Mouse (Mus musculus) CD8-positive naive resting alpha-beta T cell, adult 2 months (primary cell): ENCODE data around the gene Stard7.
"Not testable (repeated sequence)": the region's sequence is repeated elsewhere in the genome, so short reads cannot be mapped to it uniquely, and the experiment has no call there.

Source experiments
- DNase-seq, 2 experiments: peaks; one replicate each; pipeline ENCODE4 v3.0.0; 2022; ENCODE audit warnings: low read depth in 2 of 2, low spot score in 2 of 2

Stard7 gene

GRCm38 (mm10) chr2:127274590-127274989 lies 4.6 kb downstream of the Stard7 start:
- DNase-seq, result no peak

GRCm38 (mm10) chr2:127275551-127276320 lies 5.7 kb downstream of the Stard7 start:
- no peak for DNase-seq

GRCm38 (mm10) chr2:127278162-127278561 lies 8.1 kb downstream of the Stard7 start:
- no peak for DNase-seq

- DNase-seq, result no peak
These were observed 22.2 kb downstream of the Stard7 start for GRCm38 (mm10) chr2:127292250-127292649.

DNA sequence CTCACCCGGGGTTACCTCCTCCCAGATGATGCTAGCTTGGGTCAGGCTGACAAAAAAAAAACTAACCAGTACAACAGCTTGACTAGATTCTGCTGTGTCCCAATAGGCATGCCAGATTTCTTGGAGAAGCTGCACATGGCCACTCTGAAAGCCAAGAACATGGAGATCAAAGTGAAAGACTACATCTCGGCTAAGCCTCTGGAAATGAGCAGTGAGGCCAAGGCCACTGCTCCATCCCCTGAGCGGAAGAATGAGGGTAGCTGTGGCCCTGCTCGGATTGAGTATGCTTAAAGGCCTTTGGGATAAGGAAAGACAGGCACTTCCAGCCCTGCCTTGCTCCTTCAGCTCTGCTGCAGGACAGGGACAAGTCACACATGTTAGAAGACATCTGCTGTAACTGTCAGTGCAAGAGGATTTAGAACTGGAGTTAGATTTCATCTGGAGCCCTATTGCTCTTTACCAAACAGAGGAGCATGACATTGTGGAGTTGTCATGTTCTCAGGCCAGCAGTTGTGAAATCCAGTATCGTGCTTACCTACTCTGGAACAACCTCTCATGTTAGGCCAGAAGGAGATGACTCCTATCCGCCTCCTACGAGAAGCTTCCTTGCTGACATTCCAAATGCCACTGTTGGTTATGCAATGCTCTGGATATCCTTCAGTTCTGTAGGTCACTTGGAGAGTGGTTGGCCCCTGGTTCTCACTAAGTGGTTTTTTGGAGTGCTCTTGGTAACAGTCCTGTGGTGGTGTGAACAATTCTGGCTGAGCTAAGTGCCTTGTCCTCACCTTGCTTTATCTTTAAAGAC lies 27.2 kb downstream of the Stard7 start:
- no peak for DNase-seq

- DNase-seq, result no peak
These were observed 28.0 kb downstream of the Stard7 start for GRCm38 (mm10) chr2:127298056-127298455.

GRCm38 (mm10) chr2:127300701-127301100 lies 30.7 kb downstream of the Stard7 start:
- DNase-seq, result no peak

GRCm38 (mm10) chr2:127301883-127302282 lies 31.9 kb downstream of the Stard7 start:
- DNase-seq, result no peak

- not testable (repeated sequence) for DNase-seq
These were observed 34.2 kb downstream of the Stard7 start for GRCm38 (mm10) chr2:127304192-127304591.

DNA sequence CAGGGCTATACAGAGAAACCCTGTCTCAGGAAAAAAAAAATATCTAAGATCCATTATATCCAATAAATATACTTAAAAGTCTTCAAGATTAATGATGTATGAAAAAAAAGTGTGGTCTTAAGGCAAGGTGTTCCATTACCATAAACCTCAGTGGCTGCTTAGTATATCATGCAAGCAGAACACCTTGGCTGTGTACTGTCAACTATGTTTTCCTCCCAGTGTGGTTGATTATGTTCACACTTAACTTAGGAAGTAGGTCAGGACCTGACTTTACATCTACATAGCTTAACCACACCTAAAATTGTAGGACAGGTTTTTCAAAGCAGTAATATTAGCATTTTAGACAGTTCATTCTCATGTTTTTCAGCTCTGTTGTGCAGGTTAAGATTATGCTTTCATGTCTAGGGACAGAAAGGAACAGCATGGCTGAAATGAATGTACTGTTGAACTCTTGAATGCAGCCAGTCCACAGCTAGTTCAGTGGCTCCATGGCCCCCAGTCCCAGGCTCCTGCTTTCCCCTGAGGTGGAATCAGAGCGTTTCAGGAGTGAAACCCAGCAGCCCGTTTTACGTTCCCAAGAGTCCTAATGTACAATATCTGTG lies 34.7 kb downstream of the Stard7 start:
- DNase-seq, result no peak

DNA sequence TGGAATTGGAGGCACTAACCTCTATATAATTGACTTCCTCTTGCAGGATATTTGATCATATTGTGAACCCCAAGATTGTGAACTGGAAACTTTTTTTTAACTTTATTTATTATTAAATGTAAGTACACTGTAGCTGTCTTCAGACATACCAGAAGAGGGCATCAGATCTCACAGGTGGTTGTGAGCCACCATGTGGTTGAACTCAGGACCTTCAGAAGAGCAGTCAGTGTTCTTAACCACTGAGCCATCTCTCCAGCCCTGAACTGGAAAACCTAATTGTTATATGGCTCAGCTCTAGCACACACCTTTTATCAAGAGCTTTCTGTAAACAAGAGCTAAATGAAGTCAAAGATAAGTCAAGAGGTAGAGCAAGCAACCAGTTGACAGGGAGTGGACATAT lies 36.1 kb downstream of the Stard7 start:
- no peak for DNase-seq

GRCm38 (mm10) chr2:127307179-127307578 lies 37.2 kb downstream of the Stard7 start:
- DNase-seq, result no peak

DNA sequence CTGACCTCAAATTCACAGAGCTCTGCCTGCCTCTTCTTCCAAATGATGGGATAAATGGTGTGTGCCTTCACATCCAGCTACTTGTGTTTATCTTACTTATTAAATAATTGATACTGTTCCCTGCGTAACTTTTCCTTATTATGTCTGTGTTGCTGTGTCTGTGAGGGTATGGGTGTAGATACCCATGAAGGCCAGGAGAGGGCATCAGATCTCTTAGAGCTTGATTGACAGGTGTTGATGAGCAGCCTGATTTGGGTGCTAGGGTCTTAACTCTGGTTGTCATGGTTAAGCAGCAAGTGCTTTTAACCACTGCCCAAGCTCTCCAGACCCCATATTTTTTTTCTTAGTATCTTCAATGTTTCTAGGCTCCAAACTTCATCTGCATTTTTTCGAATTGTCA lies 38.6 kb downstream of the Stard7 start:
- peak in 1 of 2 experiments; percentile 44 for DNase-seq

DNA sequence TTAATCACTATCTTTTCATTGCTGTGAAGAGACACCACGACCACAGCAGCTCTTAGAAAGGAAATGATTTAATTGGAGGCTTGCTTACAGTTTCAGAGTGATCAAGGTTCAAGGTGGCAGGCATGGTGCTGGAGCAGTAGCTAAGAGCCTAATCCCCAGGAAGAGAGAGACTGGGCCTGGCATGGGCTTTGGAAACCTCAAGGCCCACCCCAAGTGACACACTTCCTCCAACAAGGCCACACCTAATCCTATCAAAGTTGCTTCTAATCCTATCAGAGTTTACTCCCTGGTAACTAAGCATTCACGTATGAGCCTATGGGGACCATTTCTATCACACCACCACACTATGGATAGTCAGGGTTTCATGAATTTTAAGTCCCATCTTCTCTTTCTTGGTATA lies 40.2 kb downstream of the Stard7 start:
- no peak for DNase-seq

GRCm38 (mm10) chr2:127310685-127311084 lies 40.7 kb downstream of the Stard7 start:
- DNase-seq, result no peak

GRCm38 (mm10) chr2:127311193-127311592 lies 41.2 kb downstream of the Stard7 start:
- DNase-seq, result no peak

GRCm38 (mm10) chr2:127312801-127313200 lies 42.8 kb downstream of the Stard7 start:
- DNase-seq, result peak in 1 of 2 experiments; percentile 32

DNA sequence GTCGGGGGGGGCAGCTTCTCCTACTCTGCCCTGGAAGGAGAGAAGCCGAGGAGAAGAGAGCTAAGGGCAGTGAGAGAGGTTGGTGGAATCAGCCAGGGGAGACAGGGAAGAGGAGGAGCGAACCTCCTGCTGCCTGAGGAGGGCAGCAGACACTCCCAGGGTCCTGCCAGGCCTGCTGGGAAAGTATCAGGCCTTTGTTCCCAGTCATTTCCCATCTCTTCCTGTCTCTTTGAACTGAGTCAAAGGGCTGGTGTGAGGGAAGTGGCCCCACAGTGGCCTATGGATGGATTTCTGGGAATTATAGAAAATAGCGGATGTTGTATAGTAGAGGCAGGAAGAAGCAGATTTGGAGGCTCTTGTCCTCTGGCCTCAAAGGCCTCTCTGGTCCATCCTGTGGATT lies 43.9 kb downstream of the Stard7 start:
- no peak for DNase-seq

GRCm38 (mm10) chr2:127314467-127315154 lies 44.6 kb downstream of the Stard7 start:
- DNase-seq, result peak; percentile 87 to 93

- DNase-seq, result no peak
These were observed 45.1 kb downstream of the Stard7 start for GRCm38 (mm10) chr2:127315155-127315470.

- DNase-seq, result no peak
These were observed 46.4 kb downstream of the Stard7 start for GRCm38 (mm10) chr2:127316431-127316830.
